Mouse (Mus musculus) testis, postnatal 14 days (tissue): ENCODE data around the gene Rsbn1l.
"Not testable (repeated sequence)": the region's sequence is repeated elsewhere in the genome, so short reads cannot be mapped to it uniquely, and the experiment has no call there.

ENCODE experiments used
- DNase-seq: peaks from one replicate; pipeline ENCODE4 v3.0.0; 2021; ENCODE audit warnings: low spot score

Rsbn1l gene

DNA sequence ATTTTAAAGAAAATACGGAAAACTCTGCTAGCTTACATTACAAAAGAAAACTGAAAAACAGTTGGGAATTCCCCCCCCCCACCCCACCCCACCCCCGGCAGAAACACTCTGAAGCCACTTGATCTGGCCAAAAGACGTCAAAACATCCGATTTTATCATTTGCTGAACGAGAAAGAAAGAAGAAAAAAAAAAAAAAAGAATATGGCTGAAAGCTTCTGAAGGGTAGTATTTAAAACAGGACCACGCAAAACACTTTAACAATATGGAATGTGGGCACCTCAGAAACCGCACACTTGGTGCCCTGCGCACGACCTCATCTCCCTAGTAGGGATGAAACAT, 5.7 kb downstream of the Rsbn1l start:
- no peak for DNase-seq

DNA sequence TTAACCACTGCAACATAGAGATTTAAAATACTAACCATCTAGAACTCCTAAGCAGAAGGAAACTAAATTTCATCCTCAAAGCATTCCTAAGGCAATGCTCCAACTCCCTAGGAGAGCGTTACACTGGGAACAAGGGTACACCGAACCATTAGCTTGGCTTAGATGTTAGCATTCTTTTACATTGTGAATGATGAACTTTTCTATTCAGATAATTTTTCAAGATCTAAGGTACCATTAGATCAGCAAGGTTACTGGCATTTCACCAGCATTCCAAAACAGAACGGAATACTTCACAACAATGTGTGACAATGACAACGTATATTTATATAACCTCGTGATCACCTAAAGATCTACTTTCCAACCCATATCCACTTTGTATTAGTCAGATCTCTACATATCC, 6.1 kb downstream of the Rsbn1l start:
- DNase-seq = no peak

DNA sequence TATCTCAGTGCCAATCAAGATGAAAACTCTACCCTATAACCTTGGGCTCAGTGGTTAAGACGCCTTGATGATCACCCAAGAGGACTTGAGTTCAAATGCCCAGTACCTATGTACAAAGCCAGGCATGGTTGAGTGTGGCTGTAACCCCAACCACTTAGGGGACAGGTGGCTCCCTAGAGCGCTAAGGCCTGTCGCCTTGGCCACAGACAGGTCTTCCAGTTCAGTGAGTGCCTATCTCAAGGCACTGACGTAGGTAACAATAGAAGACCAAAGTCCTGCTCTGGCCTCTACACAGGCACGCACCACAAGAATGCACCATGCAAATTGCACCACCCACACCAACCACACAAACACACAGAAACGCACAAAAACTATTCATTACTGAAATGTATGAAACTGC, 9.3 kb downstream of the Rsbn1l start:
- no peak for DNase-seq

DNA sequence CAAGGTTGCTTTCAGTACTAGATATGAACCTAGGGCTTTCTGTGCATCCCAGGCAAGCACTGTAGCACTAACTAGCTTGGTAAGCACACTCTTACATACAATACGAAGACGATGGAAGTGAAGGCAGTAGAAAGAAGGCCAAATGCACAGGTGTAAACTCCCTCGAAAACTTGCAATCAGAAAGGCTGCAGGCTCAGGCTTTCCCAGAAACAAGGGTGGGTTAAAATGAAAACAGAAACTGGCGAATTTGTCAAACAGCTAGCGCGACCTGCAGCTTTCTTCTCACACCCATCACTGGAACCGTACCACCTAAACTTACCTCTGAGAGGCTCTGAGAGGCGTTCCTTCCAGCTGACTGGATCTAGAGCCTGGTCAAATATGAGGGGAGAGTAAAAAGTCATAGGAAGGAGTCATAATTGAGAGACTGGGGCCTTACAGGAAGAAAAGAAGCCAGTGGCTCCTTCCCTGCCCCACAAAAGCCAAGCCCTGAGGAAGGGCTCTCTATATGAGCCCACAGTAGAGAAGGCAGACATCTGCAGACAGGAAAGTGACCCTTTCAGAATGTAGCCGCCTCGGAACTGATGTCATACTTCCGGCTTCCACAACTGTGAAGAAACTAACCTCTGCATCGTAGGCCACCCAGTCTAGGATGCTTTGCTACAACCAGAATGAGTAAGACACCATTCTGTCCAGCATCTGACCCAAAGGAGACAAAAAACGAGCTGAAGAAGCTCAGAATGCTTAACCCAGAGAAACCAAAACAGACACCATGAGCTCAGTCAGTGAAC, 11.0 kb downstream of the Rsbn1l start:
- no peak for DNase-seq

DNA sequence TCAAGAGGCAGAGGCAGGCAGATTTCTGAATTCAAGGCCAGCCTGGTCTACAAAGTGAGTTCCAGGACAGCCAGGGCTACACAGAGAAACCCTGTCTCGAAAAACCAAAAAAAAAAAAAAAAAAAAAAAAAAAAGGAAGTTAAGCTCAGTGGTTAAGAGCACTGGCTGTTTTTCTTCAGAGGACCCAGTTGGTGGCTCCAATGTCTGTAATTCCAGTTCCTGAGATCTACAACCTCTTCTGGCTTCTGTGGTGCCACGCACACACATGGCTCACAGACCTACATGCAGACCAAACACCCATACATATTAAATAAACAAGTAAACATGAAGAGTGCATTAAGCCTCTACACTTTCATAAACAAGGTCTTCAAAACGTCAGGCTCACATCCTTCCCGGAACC, 12.4 kb downstream of the Rsbn1l start:
- DNase-seq = not testable (repeated sequence)

DNA sequence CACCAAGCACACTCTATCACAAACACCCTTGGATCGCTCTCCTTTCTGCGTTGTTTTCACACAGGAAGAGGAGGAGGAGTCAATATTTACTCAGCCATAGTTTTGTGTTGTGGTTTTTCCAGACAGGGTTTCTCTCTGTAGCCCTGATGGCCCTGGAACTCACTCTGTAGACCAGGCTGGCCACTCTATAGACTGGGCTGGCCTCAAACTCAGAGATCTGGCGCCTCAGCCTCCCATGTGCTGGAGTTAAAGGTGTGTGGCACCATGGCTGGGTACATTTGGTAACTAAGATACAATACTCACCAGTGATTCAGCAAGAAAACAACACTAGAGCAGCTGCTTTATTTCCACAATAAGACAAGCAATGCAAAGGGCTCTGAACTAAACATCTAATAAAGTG, 13.7 kb downstream of the Rsbn1l start:
- DNase-seq = no peak

DNA sequence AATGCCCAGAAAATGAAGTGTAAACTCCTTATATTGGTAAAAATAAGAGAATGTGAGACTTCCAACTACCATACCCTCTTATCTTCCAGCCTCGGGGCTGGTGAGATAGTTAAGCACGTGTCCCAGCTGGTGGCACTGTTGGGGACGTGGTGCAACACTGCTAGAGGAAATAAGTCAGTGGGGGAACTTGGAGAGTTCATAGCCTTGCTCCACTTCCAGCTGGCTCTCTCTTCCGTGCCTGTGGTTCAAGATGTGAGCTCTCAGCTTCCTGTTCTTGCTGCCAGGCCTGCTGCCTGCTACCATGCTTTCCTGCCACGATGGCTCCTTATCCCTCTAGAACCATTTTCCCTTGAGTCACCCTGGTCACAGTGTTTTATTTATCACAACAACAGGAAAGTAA, 15.0 kb downstream of the Rsbn1l start:
- DNase-seq = no peak

DNA sequence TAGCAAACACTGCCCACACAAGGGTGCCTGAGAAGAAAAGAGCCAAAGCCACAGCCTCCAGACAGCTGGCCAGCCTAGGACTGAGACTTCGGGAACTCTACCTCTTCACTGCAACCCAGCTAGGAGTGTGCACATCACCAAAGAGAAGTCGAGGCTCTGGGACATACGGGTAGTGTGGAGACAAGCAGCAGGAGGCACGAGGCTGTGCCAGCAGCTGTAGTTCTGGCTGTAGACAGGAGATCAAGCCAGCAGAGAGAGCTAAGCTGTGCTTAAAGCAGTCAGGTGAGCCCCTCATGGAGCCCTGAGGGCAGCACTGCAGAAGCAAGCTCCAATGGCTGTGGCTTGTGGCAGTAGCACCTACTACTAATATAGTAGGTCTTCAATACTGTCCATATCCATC, 15.5 kb downstream of the Rsbn1l start:
- no peak for DNase-seq

DNA sequence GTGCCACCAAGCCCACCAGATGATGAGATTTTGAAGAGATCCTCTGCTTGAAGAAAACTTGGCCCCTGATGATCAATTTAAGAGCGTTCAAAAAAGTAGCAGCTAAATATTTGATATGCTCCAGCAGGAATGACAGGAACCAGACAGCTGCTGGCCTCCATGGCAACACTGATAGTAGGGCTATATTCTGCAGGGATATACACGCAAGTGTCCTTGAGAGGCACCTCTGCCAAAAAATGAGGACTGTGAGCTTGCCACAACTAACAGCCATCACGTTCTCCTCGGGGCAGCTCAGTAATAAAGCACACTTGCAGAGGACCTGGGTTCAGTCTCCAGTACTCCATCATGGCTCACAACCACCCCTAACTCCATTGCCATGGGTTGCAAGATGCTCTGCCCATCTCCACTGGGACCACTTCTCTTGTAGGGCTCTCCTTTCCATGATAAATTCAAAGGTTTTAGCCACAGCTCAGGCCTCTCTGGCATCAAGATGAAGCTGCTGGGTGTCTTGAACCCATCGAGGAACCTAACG, 16.1 kb downstream of the Rsbn1l start:
- DNase-seq = no peak

DNA sequence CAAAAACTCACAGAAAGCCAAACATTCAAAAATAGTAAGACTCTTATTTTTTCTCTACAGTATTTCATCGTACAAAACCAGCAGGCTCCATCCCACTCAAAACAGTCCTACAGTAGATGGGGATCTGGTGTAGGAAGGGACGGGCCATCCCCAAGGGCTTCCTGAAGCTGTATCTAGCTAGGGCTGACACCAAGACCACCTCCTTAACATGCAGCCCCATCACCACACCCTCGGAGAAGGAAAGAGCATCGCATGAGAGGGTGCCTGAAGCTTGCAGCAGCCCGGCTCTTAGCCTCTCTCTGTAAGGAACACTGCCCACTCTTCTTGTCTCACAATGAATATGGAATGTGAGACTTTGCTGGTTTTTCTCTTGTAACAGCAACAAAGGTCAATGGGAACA, 17.7 kb downstream of the Rsbn1l start:
- DNase-seq = no peak

DNA sequence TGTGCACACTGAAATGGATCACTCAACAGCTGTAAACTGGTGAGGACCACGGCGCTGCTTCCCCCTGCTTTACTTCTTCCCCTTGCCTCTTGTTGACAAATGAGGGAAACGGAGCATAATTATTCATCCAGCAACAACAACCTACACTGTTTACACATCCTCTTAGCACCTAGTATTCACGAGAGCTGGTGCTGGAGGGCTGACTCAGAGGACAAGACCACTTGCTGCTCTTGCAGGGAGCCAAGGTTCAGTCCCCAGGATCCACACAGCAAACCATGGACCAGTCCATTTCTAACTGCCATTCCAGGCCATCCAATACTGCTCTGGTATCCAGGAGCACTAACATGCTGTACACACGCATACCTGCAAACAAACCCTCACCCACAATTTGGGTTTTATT, 20.3 kb downstream of the Rsbn1l start:
- no peak for DNase-seq

DNA sequence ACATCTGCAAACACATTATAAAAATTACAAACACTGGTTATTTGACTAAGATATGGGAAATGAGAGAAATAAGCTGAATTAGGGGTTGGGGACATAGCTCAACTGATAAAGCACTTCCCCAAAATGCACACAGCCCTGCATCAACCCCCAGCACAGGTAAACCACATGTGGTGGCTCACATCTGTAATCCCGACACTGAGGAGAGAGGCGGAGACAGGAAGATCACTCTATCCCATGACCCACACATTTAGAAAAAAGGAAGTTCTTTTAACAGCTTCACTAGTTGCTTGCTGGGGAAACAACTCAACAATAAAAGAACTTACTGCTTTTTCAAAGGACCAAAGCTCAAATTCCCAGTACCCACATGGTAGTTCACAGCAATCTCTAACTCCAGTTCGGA, 23.6 kb downstream of the Rsbn1l start:
- no peak for DNase-seq

DNA sequence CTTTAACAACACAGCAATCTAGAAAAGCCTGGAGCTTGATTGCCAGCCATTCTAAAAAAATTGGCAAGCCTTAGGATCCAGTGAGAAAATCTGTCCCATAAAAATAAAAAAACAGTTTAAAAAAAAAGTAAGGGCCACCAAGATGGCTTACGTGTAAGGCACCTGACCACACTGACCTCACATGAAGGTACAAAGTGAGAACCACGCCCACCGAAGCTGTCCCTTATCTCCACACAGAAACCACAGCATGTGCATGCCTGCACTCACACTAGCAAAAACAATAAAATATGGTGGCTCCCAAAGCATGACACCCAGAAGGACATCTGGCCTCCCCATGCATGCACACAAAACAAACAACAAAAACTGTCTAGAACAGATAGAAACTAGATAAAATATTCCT, 24.9 kb downstream of the Rsbn1l start:
- no peak for DNase-seq

DNA sequence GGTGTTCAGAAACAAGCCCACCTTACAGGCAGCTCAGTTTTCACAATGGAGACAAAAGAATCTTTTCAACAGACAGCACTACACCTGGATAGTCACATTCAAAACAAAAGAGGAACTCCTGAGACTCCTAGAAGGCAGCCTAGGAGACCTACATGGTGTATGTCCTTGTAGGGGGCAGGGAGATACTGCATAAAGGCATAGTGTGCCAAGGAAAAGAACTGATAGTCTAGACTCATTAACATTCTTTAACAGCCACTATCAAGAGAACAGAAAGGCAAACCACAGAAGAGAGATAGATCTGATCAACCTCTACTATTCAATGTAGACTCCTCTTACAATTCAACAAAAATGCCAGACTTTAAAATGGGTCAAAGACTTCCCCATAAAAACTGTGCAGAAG, 25.8 kb downstream of the Rsbn1l start:
- no peak for DNase-seq

DNA sequence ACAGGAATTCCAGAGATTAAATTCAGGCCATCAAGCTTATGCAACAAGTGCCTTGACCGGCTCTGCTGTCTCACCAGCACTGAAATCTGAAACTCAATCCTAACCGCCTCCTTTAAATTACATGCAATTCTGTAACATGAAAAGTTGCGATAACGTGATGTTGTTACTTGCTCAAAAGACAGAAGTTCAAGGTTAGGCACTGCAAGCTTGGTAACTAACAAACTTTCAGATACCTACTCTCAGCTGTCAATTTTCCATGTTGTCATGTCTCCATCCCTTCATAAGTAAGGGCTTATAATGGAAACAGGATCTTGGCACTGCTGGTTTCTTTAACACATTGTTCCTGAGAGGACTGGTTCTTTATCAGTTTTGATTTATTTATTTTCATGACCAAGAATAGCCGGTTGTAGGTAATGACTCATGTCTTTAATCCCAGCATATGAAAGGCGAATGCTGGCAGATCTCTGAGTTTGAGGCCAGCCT, 26.5 kb downstream of the Rsbn1l start:
- no peak for DNase-seq

DNA sequence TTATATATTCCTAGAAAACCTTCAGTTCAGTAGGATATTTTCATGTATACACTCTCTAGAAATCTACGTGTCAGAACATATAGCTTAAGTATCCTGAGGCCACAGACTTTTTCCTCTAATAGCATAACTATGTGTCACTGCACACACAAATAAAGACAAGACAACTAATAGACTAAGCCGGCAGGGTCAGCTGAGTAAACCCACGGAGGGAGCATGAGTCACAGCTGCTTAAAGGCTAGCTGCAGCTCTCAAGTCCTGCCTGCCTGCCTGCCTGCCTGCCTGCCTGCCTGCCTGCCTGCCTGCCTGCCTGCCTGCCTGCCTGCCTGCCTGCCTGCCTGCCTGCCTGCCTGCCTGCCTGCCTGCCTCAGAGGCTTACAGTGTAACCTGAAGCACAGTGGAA, 30.7 kb downstream of the Rsbn1l start:
- DNase-seq = no peak

DNA sequence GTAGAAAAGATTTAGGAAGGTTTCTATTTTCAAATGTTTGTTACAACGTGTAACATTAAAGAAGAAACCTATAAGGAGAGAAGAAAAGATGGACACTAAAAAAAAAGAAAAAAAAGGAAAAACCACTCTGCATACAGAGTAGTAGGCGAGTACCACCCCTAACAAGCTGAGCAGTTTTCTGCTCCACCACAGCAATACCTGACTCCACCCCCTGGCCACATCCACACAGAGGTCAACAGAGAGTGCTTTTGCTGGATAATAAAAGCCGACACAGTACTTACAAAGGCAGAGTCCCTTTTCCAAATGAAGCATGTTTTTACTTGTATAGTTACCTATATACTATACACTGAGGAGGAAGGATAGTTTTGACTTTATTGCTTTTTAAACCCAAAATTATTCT, 31.6 kb downstream of the Rsbn1l start:
- DNase-seq = no peak

DNA sequence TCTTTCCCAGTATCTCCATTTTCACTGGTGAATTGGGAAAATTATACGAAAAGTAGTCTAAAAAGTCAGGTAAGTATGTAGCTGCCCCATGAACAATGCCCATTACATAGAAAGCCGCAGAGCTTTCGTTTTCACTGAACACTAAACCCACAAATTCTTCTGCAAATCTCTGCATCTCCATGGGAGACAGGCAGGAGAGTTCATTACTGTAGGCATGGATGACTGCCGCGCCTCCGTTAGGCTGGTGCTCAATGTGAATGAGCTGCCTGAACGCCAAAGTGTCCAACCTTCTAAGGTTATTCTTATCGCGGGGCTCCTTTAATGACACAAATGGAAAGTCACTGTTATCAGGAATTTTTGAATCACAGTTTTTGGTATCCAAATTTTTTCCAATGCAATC, 36.6 kb downstream of the Rsbn1l start:
- no peak for DNase-seq

DNA sequence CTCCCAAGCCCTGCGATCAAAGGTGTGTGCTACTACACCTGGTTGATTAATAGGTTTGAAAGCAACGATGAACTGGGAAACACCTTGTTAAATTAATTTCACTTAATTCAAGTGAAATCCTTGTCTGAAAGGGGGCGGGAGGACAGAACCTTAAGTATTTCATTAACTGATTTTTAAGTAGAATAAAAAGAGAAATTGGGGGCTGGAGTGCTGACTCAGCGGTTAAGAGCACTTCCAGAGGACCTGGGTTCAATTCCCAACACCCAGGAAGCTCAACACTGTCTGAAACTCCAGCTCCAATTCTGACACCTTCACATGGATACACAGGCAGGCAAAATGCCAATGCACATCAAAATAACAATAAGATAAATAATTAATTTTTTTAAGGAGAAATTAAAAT, 37.2 kb downstream of the Rsbn1l start:
- no peak for DNase-seq

DNA sequence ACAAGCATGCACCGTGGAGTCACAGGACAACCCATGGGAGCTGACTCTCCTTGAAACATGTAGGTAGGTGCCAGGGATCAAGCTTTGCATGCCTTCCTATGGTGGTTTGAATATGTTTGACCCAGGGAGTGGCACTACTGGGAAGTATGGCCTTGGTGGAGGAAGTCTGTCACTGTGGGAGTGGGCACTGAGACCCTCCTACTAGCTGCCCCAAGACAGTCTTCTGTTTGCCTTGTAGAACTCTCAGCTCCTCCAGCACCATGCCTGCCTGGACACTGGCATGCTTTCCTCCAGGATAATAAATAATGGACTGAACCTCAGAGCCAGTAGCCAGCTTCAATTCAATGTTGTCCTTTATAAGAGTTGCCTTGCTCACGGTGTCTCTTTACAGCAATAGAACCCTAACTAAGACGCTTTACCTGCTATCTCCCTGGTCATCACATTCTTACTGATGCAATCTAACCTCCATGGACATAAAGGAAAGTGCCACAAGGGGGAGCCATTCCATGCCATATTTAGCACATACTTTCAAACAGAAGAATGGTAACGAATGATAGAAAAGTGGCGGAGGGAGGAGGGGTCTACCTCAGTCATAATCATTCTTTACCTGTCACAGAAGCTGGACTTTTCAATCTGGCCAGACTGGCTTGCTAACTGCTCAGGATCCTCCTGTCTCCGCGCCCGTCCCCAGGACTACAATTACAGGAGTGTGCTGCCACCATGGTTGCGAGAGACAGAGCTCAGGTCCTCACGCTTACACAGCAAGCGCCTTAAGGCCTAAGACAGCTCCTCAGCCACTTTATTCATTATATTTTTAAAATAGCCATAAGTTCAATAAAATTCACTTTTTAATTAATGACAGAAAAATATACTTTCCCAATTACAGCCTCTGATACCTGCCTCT, 42.6 kb downstream of the Rsbn1l start:
- DNase-seq = no peak

DNA sequence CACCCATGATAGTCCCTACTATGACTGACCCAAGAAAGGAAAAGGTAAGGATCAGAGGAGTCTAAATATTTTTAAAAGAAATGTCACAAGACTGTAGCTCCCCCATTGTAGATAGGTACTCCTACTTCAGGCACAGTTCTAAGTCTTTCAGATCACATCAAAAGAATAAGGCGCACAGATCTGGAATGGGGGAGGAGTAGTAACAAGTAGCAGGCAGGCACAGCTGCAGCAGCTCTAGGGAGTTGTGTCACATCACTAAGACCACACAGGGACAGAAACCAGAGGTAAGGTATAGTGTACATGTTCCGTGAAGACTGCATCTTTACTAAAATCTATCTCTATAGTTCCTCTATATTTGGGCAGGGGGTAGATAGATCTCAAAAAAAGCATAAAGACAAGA, 44.5 kb downstream of the Rsbn1l start:
- no peak for DNase-seq

DNA sequence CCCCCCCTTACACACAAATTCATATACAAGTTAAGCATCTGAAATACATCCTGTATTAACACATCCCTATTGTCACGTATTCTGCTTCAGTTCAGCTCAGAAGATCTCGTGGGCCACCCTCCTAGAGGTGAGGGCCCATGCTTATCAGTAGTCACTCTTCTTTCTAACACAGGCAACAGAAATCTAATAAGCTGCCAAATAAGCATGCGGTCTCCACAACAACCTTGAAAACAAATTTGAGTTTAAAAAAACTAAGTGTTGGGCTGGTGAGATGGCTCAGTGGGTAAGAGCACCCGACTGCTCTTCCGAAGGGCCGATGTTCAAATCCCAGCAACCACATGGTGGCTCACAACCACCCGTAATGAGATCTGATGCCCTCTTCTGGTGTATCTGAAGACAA, 50.0 kb downstream of the Rsbn1l start:
- no peak for DNase-seq

DNA sequence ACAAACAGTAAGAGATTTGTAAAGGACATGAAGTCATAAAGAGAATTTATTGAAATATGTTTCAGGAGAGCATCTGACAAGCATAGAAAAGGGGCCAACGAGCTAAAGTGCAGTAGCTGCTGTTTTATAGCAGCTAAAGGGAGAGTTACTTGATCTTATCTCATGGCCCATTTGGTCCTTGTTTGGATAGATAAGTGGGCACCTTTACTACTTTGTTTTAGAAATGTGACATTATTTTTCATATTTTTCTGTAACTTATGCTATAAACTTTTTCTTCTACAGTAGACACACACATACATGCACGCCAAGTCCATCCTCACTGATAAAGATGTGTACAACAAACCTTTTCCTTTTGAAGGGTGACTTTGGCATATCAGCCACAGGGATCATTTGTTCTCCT, 50.8 kb downstream of the Rsbn1l start:
- DNase-seq = no peak
